12 mouse cellular contexts compared by ENCODE assay signal in genomic region chr10:14197261-14197660, GRCm38 (mm10).
DNase-seq lines count a peak whose midpoint lies in the region; ATAC-seq and TF ChIP-seq lines count a peak whose summit lies in the region.
"Had no signal": no experiment of that assay in that cellular context is flagged by ENCODE, and none has a peak within 500 bp of the region (broad histone marks: within the 10 kb centered on the region; RNA-seq: fewer than 3 reads in every experiment).

No protein-coding gene starts in this region.

- no peaks in the 10 kb centered on the region for H3K4me1 ChIP-seq in lung, postnatal 0 days (ENCODE audit: insufficient read depth, low read depth, low read length)
- peaks cover 2% of the 10 kb centered on the region; the same call in 1 of the 2 replicates for H3K4me1 ChIP-seq in forebrain, embryonic 11.5 days (replicated peaks; ENCODE audit: control insufficient read depth, insufficient read depth, low read length)

- TF ChIP-seq CTCF in lung, postnatal 0 days (IDR thresholded peaks at IDR 0.05): peak; percentile 70

- H3K9me3 ChIP-seq in lung, postnatal 0 days (ENCODE audit: low read length): no peaks in the 10 kb centered on the region
- no peaks in the 10 kb centered on the region for H3K9me3 ChIP-seq in forebrain, embryonic 11.5 days (ENCODE audit: control insufficient read depth, low read length)

- TF ChIP-seq EP300 in lung, postnatal 0 days (IDR thresholded peaks at IDR 0.05): no peak

- no peak overlapping the region for H3K9ac ChIP-seq in lung, postnatal 0 days (replicated peaks; ENCODE audit: low read depth)
- no peak overlapping the region for H3K9ac ChIP-seq in forebrain, embryonic 11.5 days (ENCODE audit: low read length)

- H3K27ac ChIP-seq in lung, postnatal 0 days (ENCODE audit: low read length): no peak overlapping the region
- H3K27ac ChIP-seq in forebrain, embryonic 11.5 days (ENCODE audit: low read depth, low read length): no peak overlapping the region
- H3K27ac ChIP-seq: macrophage had no signal

- 67% methylated on average over 6 of the region's 6 CpGs for WGBS in lung, postnatal 0 days
- 75% methylated on average over 6 of the region's 6 CpGs for WGBS in forebrain, embryonic 11.5 days

- H3K27me3 ChIP-seq in lung, postnatal 0 days (replicated peaks; ENCODE audit: insufficient read depth, low read length): no peaks in the 10 kb centered on the region
- no peaks in the 10 kb centered on the region for H3K27me3 ChIP-seq in forebrain, embryonic 11.5 days (ENCODE audit: control insufficient read depth, insufficient read depth, low read length)

- no peak overlapping the region for H3K4me2 ChIP-seq in lung, postnatal 0 days (replicated peaks; ENCODE audit: low read depth, low read length)
- H3K4me2 ChIP-seq in forebrain, embryonic 11.5 days (ENCODE audit: low read depth, low read length, severe bottlenecking): no peak overlapping the region

- no peak for ATAC-seq in lung, postnatal 0 days
- ATAC-seq in monocyte, adult 5-6 weeks (replicated peaks; ENCODE audit: insufficient number of reproducible peaks, low FRiP score, low TSS enrichment, poor library complexity, severe bottlenecking): 0 out of 2 replicates have a peak, but pooled peaks have one; percentile 49
- ATAC-seq in forebrain, embryonic 11.5 days (replicated peaks; ENCODE audit: low FRiP score): no peak

- H3K36me3 ChIP-seq in lung, postnatal 0 days (ENCODE audit: insufficient read depth, low read length): no peaks in the 10 kb centered on the region
- no peaks in the 10 kb centered on the region for H3K36me3 ChIP-seq in forebrain, embryonic 11.5 days (ENCODE audit: control insufficient read depth, insufficient read depth, low read length)

- no peak overlapping the region for H3K4me3 ChIP-seq in lung, postnatal 0 days (ENCODE audit: low read depth, low read length)
- no peak overlapping the region for H3K4me3 ChIP-seq in forebrain, embryonic 11.5 days (ENCODE audit: low read depth, low read length)

- DNase-seq in embryo, embryonic 10 days (ENCODE audit: low spot score): peak; percentile 20
- no peak for DNase-seq in embryo, embryonic 9.5 days (ENCODE audit: extremely low spot score)
- DNase-seq in lung, postnatal 0 days (ENCODE audit: low spot score): peak; percentile 67
- no peak for DNase-seq in lung, postnatal 25 days (ENCODE audit: low spot score)
- peak; percentile 2 for DNase-seq in T-cell, adult 2 months (ENCODE audit: low spot score)
- DNase-seq in kidney, postnatal 4 days: no peak
- no peak for DNase-seq in forebrain, embryonic 11.5 days (ENCODE audit: low spot score)
- DNase-seq: B cell, adult 2 months; gastrocnemius, postnatal 25 days; kidney, adult 11 months had no signal

Comparison
In these comparisons a context has a peak if more than half of its experiments do, and no peak if none do; other contexts are left out.
1. DNase-seq: peak in embryo, embryonic 10 days (single experiment), lung, postnatal 0 days (single experiment) and T-cell, adult 2 months (single experiment); none in embryo, embryonic 9.5 days (single experiment), lung, postnatal 25 days (single experiment), kidney, postnatal 4 days (0 of 2) and forebrain, embryonic 11.5 days (single experiment).